Mouse (Mus musculus) subcutaneous adipose tissue, adult 2 months (tissue): ENCODE measurements around the gene Rpusd1. TPM values are rescaled to one million over a fixed set of nuclear protein-coding genes. Genes with fewer than 3 reads are reported as not detected.

Experiments used
- polyA plus RNA-seq: library from polyadenylated mRNA; depleted of rRNA; stranded (reverse); fragments of >200 nt; gene quantifications from 2 replicates; pipeline ENCODE4 v1.2.3, GENCODE M21; 2012; ENCODE audit warnings: low replicate concordance; rRNA removed

The Rpusd1 gene
- 33.3 and 43.5 TPM in 2 replicates for polyA plus RNA-seq

DNA sequence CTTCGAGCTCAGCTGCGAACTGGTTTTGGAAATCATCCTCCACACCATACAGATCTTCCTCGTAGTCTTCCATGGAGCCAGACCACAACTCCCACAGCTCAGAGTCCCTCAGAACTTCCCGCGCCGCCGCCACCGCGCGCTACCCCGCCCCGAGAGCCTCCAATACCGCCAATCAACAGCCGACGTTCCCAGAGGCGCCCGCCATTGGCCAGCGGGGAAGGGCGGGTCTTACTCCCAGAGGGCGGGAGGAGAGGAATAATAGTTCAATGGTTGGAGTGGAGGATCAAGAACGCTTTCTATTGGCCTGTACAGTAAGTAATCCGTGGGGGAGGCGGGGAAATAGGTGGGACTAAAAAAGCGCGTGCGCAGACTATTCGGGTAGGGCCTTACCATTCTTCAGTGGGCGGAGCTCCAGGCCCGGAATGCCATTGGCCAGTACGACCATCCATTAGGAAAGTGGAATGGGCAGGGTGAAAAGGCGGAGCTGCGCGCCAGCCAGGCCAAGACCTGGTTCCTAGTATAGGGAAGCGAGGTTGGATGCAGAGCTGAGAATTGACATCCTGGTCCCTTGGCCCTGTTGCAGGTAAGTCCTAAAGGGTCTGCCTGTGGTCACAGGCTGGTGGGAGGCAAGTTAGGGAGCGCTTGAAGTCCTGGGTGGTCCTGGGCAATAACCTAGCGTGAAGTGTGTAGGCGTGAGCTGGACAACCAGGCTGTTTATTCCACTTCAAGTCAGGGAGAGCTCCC, at the start of gene Rpusd1, which contains the start of gene Chtf18:
Gene Rpusd1, plus strand, starts transcription at position 406 of the 744 bp plus-strand sequence.
Gene Chtf18, minus strand, starts transcription at position 155 of the 744 bp plus-strand sequence.

DNA sequence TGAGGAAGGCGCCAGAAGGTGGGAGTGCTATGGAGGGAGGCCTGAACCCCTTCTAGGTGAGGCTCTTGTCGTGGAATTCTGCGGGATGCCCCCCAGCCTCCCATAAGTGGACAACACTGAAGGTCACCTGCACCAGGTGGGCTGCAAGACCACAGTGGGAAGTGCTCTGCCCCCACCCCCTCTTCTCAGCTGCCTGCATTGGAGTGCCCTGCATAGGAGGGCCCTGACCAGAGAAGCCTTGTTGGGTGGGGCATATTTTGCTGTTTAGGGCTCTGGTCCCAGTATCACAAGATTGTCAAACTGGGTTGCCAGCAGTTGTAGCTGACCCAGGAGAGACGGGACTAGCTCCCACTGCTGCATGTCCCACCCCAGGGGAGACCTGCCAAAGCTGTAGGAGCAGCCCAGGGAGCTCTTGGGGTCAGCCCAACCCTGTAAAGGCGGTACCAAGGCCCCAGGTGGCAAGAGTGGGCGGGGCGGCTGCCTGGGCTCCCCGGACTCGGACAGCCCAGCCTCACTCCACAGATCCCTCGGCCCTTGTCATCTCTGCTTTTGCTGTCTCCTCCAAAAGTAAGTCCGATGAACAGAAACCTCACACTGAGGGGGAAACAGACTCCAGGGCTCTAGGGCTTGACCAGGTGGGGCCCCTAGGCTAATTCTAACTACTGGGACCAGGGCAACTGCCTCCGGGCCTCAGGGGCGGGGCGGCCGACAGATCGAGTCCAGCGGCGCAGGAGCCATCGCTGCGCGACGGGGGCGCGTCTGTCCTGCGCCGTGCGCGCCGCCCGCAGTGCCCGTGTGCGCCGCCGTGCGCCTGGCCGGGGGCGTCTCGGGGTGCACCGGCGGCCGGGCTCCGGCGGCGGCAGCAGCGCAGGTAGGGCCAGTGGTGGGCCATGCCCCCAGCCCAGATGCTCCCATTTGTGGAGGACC, 10.5 kb upstream of the Rpusd1 start, which contains the start of gene Gng13:
Gene Gng13, plus strand, starts transcription at position 461 of the 927 bp plus-strand sequence.

DNA sequence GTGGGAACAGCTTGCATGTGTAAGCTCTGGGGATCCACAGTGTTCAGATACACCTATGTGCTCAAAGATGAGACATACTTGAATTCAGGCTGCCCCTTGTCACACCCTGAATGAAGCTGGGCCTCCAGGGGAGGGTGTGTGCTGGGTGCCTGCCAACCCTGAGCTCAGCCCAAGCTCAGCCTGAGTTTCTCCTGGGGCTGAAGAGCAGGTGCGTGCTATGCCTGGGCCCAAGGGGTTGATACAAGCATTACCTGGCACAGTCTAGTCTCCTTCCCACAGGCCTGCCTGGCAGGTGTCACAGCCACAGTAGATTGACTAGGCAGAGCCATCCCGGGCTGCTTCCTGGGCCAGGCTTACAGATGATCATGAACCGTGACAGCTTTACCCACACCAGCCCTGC, 8.3 kb downstream of the Rpusd1 start, which contains the start of gene Mslnl:
Gene Mslnl, plus strand, starts transcription at position 298 of the 400 bp plus-strand sequence.

DNA sequence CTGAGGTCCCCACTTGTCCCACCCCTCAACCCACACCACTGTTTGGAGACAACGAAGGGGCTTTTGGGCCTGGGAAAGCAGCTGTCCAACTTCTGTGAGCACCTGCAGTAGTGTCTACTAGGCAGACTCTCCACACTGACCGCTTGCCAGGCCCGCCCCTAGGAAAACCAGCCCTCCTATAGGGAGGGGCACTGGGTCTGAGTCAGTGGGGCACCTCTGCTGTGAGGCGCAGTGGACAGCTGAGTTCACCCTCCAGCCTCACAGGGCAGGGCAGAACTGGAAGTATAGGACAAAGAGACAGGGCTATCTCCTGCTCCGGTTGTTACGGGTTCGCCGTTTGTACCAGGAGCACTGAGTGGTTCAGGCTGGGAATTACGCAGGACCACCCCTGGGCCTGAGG, 26.8 kb downstream of the Rpusd1 start, which contains the start of gene Msln:
Gene Msln, minus strand, starts transcription at position 138 of the 400 bp plus-strand sequence.

DNA sequence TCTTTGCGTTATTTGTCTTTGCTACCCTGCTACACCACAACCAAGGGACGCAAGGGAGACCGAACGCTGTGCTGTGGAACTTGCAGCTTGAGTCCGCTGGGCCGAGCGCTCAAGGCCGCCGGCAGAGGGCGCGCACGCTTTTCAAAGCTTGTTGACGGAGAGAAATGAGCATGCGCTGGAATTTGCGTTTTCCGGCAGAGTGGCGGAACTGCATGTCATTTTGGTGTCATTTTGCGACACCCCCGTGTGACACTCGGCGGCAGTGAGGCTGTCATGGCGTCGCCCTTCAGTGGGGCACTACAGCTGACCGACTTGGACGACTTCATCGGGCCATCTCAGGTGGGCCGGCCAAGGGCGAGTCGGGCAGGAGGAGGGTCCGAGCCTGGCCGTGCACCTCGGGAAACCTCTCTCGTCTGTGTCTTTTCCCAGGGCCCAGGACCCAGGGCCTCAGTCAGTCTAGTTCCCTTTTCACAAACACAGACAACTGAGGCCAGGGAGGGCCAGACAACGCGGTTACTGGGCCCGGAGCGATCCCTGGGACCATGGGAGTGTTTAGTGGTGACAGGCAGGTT, 46.2 kb downstream of the Rpusd1 start, which contains the start of gene Narfl:
Gene Narfl, plus strand, starts transcription at position 228 of the 572 bp plus-strand sequence.

Other genes with a start within 250 kb of the Rpusd1 start
- not detected in 2 replicates for gene Sstr5, start 230.4 kb upstream of the Rpusd1 start, polyA plus RNA-seq
- 0.64 and 1.4 TPM in 2 replicates for gene Sox8, start 157.0 kb upstream of the Rpusd1 start, polyA plus RNA-seq
- gene Lmf1, start 148.6 kb upstream of the Rpusd1 start, polyA plus RNA-seq, result 29.3 and 35.8 TPM in 2 replicates
- not detected in 2 replicates for gene Gng13, start 10.5 kb upstream of the Rpusd1 start, polyA plus RNA-seq
- 3.0 and 8.4 TPM in 2 replicates for gene Chtf18, start 251 bp upstream of the Rpusd1 start, polyA plus RNA-seq
- 0.26 and 0.95 TPM in 2 replicates for gene Mslnl, start 8.4 kb downstream of the Rpusd1 start, polyA plus RNA-seq
- 18.0 and 39.1 TPM in 2 replicates for gene Msln, start 26.7 kb downstream of the Rpusd1 start, polyA plus RNA-seq
- gene Narfl, start 46.1 kb downstream of the Rpusd1 start, polyA plus RNA-seq, result 30.7 and 33.1 TPM in 2 replicates
- gene Haghl, start 58.0 kb downstream of the Rpusd1 start, polyA plus RNA-seq, result 33.7 and 63.5 TPM in 2 replicates
- gene Ccdc78, start 58.9 kb downstream of the Rpusd1 start, polyA plus RNA-seq, result 0.13 TPM in 1 of 2 replicates, not detected in the other
- gene Fam173a, start 65.2 kb downstream of the Rpusd1 start, polyA plus RNA-seq, result 100 and 103 TPM in 2 replicates
- gene AC134908.4, start 68.0 kb downstream of the Rpusd1 start, polyA plus RNA-seq, result not detected in 2 replicates
- 31.8 and 52.1 TPM in 2 replicates for gene Metrn, start 69.5 kb downstream of the Rpusd1 start, polyA plus RNA-seq
- gene Fbxl16, start 81.4 kb downstream of the Rpusd1 start, polyA plus RNA-seq, result 1.3 and 10.1 TPM in 2 replicates
- 29.1 and 47.7 TPM in 2 replicates for gene Wdr24, start 96.0 kb downstream of the Rpusd1 start, polyA plus RNA-seq
- 107 and 138 TPM in 2 replicates for gene Jmjd8, start 101.2 kb downstream of the Rpusd1 start, polyA plus RNA-seq
- 147 and 198 TPM in 2 replicates for gene Stub1, start 105.7 kb downstream of the Rpusd1 start, polyA plus RNA-seq
- 63.1 and 173 TPM in 2 replicates for gene Rhbdl1, start 109.6 kb downstream of the Rpusd1 start, polyA plus RNA-seq
- gene Gm20683, start 114.1 kb downstream of the Rpusd1 start, polyA plus RNA-seq, result 51.2 and 72.8 TPM in 2 replicates
- 48.9 and 77.3 TPM in 2 replicates for gene Rhot2, start 117.2 kb downstream of the Rpusd1 start, polyA plus RNA-seq
- gene Wdr90, start 133.8 kb downstream of the Rpusd1 start, polyA plus RNA-seq, result 16.4 and 55.2 TPM in 2 replicates
- gene Mcrip2, start 141.1 kb downstream of the Rpusd1 start, polyA plus RNA-seq, result 84.2 and 113 TPM in 2 replicates
- 47.8 and 80.7 TPM in 2 replicates for gene Mettl26, start 147.4 kb downstream of the Rpusd1 start, polyA plus RNA-seq
- gene Wfikkn1, start 153.2 kb downstream of the Rpusd1 start, polyA plus RNA-seq, result 0.54 and 1.1 TPM in 2 replicates
- 35.2 and 54.0 TPM in 2 replicates for gene Rab40c, start 192.1 kb downstream of the Rpusd1 start, polyA plus RNA-seq
- 166 and 173 TPM in 2 replicates for gene Pigq, start 217.3 kb downstream of the Rpusd1 start, polyA plus RNA-seq
- 1.0 TPM in 1 of 2 replicates, not detected in the other for gene Nhlrc4, start 217.3 kb downstream of the Rpusd1 start, polyA plus RNA-seq
- 0.12 TPM in 1 of 2 replicates, not detected in the other for gene A930017K11Rik, start 224.9 kb downstream of the Rpusd1 start, polyA plus RNA-seq